Mouse (Mus musculus): ENCODE measurements at regions not wholly inside any gene's neighbourhood (a gene's known extent, or its start where the extent isn't known, plus 50 kb on each side); places are given as distances from the start of the nearest gene placed in this dataset.

GRCm38 (mm10) chr2:61284706-61285105 lies 293.7 kb upstream of the Tank start:
- H3K9me3 ChIP-seq (replicated peaks; ENCODE audit: low read length): no peaks in the 10 kb centered on the region
- H3K79me2 ChIP-seq (replicated peaks; ENCODE audit: control insufficient read depth, extremely low read depth, insufficient read depth, poor library complexity, severe bottlenecking): no peaks in the 10 kb centered on the region
- H3K4me1 ChIP-seq (ENCODE audit: control insufficient read depth in 1 of 2, insufficient read depth in 2 of 2): no peaks in the 10 kb centered on the region
- no peaks in the 10 kb centered on the region for H3K27me3 ChIP-seq (replicated peaks)
- dilution Hi-C loops (cut with MboI; ENCODE audit: extremely low pct_ligation_motif_present, extremely low pct_unique_long_range_greater_than_20kb, low sequenced_read_pairs) (no loop called here), in situ Hi-C loops (cut with MboI; ENCODE audit: low pct_ligation_motif_present, low pct_unique_long_range_greater_than_20kb, low sequenced_read_pairs) (no loop called here)
- no peak overlapping the region for H3K4me3 ChIP-seq (replicated peaks in 1 of 3; ENCODE audit: low read depth in 2 of 3, low read length in 2 of 3, poor library complexity in 1 of 3)
- no peaks in the 10 kb centered on the region for H3K36me3 ChIP-seq (replicated peaks in 1 of 2; ENCODE audit: control insufficient read depth in 1 of 2, insufficient read depth in 1 of 2, low read length in 1 of 2)
- no peak overlapping the region for H3K9ac ChIP-seq (ENCODE audit: insufficient read depth, low read depth)
- no peak overlapping the region for H3K27ac ChIP-seq (ENCODE audit: insufficient read depth, low read depth)
- no peak overlapping the region for H3K4me2 ChIP-seq (ENCODE audit: insufficient read depth, low read depth, poor library complexity, severe bottlenecking)
- DNase-seq (ENCODE audit: extremely low read depth): no peak
- TF ChIP-seq MYC (IDR thresholded peaks at IDR 0.05; ENCODE audit: low read depth, low read length) (no peak), CHD2 (IDR thresholded peaks at IDR 0.05; ENCODE audit: low read length) (no peak), ZKSCAN1 (IDR thresholded peaks at IDR 0.05; ENCODE audit: borderline replicate concordance, low read depth, low read length) (no peak), GABPA (IDR thresholded peaks at IDR 0.05; ENCODE audit: insufficient replicate concordance, low read depth, low read length) (no peak), JUND (conservative IDR thresholded peaks at IDR 0.05; ENCODE audit: low read depth, low read length) (no peak), IRF4 (IDR thresholded peaks at IDR 0.05; ENCODE audit: low read depth, low read length) (no peak), USF1 (IDR thresholded peaks at IDR 0.05; ENCODE audit: low read depth, low read length) (no peak), BHLHE40 (IDR thresholded peaks at IDR 0.05; ENCODE audit: low read depth, low read length) (no peak), JUN (IDR thresholded peaks at IDR 0.05; ENCODE audit: insufficient read depth, low read depth, low read length) (no peak), SIN3A (IDR thresholded peaks at IDR 0.05; ENCODE audit: low read length) (no peak), TBP (conservative IDR thresholded peaks at IDR 0.05; ENCODE audit: low read depth, low read length) (no peak), CHD1 (IDR thresholded peaks at IDR 0.05; ENCODE audit: low read depth, low read length) (no peak), NELFE (IDR thresholded peaks at IDR 0.05; ENCODE audit: low read depth, low read length) (no peak), EP300 (IDR thresholded peaks at IDR 0.05; ENCODE audit: low read length) (no peak), E2F4 (IDR thresholded peaks at IDR 0.05; ENCODE audit: insufficient replicate concordance, low read depth, low read length) (no peak), RAD21 (IDR thresholded peaks at IDR 0.05; ENCODE audit: low read depth, low read length) (no peak), HCFC1 (IDR thresholded peaks at IDR 0.05; ENCODE audit: low read depth, low read length) (no peak), UBTF (IDR thresholded peaks at IDR 0.05; ENCODE audit: low read depth, low read length) (no peak)

- H3K27ac ChIP-seq (ENCODE audit: insufficient read depth, low read depth): no peak overlapping the region
- H3K9me3 ChIP-seq (replicated peaks; ENCODE audit: low read length): no peaks in the 10 kb centered on the region
- H3K9ac ChIP-seq (ENCODE audit: insufficient read depth, low read depth): no peak overlapping the region
- TF ChIP-seq POLR2AphosphoS2 (IDR thresholded peaks at IDR 0.05; ENCODE audit: low read depth, low read length) (no peak), TCF12 (IDR thresholded peaks at IDR 0.05; ENCODE audit: low read depth, low read length) (no peak), PAX5 (IDR thresholded peaks at IDR 0.05; ENCODE audit: low read length) (no peak), USF2 (conservative IDR thresholded peaks at IDR 0.05; ENCODE audit: low read depth, low read length) (no peak), CHD2 (IDR thresholded peaks at IDR 0.05; ENCODE audit: low read length) (no peak), CHD1 (IDR thresholded peaks at IDR 0.05; ENCODE audit: low read depth, low read length) (no peak), NRF1 (IDR thresholded peaks at IDR 0.05; ENCODE audit: low read depth, low read length) (no peak), KAT2A (IDR thresholded peaks at IDR 0.05; ENCODE audit: insufficient replicate concordance, low read length) (no peak), CTCF (conservative IDR thresholded peaks at IDR 0.05 in 1 of 2, IDR thresholded peaks at IDR 0.05 in 1 of 2; ENCODE audit: low read depth in 2 of 2, low read length in 2 of 2) (no peak), ZMIZ1 (IDR thresholded peaks at IDR 0.05; ENCODE audit: low read depth, low read length) (no peak), MYC (IDR thresholded peaks at IDR 0.05; ENCODE audit: low read depth, low read length) (no peak), ZNF384 (IDR thresholded peaks at IDR 0.05; ENCODE audit: low read depth, low read length) (no peak), ZKSCAN1 (IDR thresholded peaks at IDR 0.05; ENCODE audit: borderline replicate concordance, low read depth, low read length) (no peak), JUND (conservative IDR thresholded peaks at IDR 0.05; ENCODE audit: low read depth, low read length) (no peak), MEF2A (IDR thresholded peaks at IDR 0.05; ENCODE audit: borderline replicate concordance, low read depth, low read length) (no peak)
- no peaks in the 10 kb centered on the region for H3K36me3 ChIP-seq (replicated peaks in 1 of 2; ENCODE audit: control insufficient read depth in 1 of 2, insufficient read depth in 1 of 2, low read length in 1 of 2)
- in situ Hi-C loops (cut with MboI; ENCODE audit: low pct_ligation_motif_present, low pct_unique_long_range_greater_than_20kb, low sequenced_read_pairs) (no loop called here), dilution Hi-C loops (cut with MboI; ENCODE audit: extremely low pct_ligation_motif_present, extremely low pct_unique_long_range_greater_than_20kb, low sequenced_read_pairs) (no loop called here)
- H3K27me3 ChIP-seq (replicated peaks): no peaks in the 10 kb centered on the region
- H3K79me2 ChIP-seq (replicated peaks; ENCODE audit: control insufficient read depth, extremely low read depth, insufficient read depth, poor library complexity, severe bottlenecking): no peaks in the 10 kb centered on the region
- no peak overlapping the region for H3K4me3 ChIP-seq (replicated peaks in 1 of 3; ENCODE audit: low read depth in 2 of 3, low read length in 2 of 3, poor library complexity in 1 of 3)
- H3K4me1 ChIP-seq (ENCODE audit: control insufficient read depth in 1 of 2, insufficient read depth in 2 of 2): no peaks in the 10 kb centered on the region
- no peak for DNase-seq (ENCODE audit: extremely low read depth)
- no peak overlapping the region for H3K4me2 ChIP-seq (ENCODE audit: insufficient read depth, low read depth, poor library complexity, severe bottlenecking)
Measured at GRCm38 (mm10) chr2:61283829-61284601, 294.4 kb upstream of the Tank start.
